Mouse (Mus musculus): ENCODE results near the gene Rpap1. TPM values are rescaled to one million over a fixed set of nuclear protein-coding genes. Genes with fewer than 3 reads are reported as not detected.
"Not testable (repeated sequence)": the region's sequence is repeated elsewhere in the genome, so short reads cannot be mapped to it uniquely, and the experiment has no call there.

Rpap1 gene
- polyA plus RNA-seq, 1 experiment: 9.7 TPM

DNA sequence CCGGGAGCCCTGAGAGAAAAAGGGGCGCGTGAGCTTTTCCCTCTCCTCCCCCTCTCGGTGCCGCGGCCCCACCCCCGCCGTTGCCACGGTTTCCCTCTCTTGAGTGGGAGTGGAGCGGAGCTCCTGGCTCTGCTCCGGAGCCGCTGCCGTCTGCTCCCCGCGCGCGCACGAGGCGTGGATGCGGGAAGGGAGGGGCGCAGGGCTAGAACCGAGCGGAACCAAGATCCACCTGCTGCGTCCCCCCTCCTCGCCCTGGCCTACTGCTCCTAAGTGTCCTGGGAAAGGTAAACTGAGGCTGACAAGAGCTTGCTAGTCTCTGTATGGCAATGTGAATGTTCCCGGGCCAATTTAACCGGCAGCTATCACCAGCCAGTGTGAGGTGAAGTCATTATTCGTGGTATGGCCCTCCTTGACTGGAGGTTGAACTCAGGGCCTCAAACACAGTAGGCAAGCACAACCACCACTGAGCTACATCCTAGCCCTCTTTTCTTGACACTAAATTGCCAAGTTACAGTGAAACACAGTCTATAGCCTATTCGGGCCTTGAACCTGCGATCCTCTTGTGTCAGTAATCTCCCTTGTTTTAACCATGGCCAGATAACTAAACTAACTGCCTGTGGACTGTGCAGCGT is 44.0 kb downstream of the Rpap1 start:
- peak overlapping the region; percentile 63 for H3K4me3 ChIP-seq (ENCODE audit: insufficient read depth, low read length)
- H3K4me1 ChIP-seq (ENCODE audit: control insufficient read depth, insufficient read depth, low read length): peaks cover 10% of the 10 kb centered on the region
- no peak overlapping the region for H3K27ac ChIP-seq (ENCODE audit: insufficient read depth, low read depth, low read length)
- TF ChIP-seq POLR2A (IDR thresholded peaks at IDR 0.05; ENCODE audit: borderline replicate concordance, low read depth, low read length) (no peak), CTCF (IDR thresholded peaks at IDR 0.05; ENCODE audit: low read depth, low read length) (no peak)

DNA sequence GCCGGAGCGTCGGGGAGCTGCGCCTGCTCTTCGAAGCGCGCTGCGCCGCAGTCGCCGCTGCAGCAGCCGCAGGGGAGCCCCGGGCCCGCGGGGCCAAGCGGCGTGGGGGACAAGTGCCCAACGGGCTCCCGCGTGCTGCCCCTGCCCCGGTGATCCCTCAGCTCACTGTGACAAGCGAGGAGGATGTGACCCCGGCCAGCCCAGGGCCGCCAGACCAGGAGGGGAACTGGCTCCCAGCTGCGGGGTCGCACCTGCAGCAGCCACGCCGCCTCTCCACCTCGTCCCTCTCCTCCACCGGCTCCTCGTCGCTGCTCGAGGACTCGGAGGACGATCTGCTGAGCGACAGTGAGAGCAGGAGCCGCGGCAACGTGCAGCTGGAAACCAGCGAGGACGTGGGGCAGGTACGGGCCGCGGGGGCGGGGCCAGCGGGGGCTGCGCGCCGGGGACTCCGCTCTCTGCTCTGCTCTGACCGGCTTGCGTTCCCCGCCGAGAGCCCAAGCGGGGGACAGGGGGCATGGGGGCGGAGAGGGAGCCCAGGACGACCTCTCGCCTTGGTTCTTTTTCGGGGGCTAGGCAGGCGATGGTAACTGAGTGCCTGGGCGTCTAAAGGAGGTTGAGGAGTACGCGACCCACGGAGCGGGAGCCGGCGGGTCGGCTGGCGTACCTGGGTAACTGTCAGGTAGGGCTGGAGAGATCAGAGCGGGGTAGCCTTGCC is 44.7 kb downstream of the Rpap1 start:
- TF ChIP-seq CTCF (IDR thresholded peaks at IDR 0.05; ENCODE audit: low read depth, low read length) (no peak), POLR2A (IDR thresholded peaks at IDR 0.05; ENCODE audit: borderline replicate concordance, low read depth, low read length) (no peak)
- H3K27ac ChIP-seq (ENCODE audit: insufficient read depth, low read depth, low read length): no peak overlapping the region
- peak overlapping the region; percentile 63 for H3K4me3 ChIP-seq (ENCODE audit: insufficient read depth, low read length)
- peaks cover 10% of the 10 kb centered on the region for H3K4me1 ChIP-seq (ENCODE audit: control insufficient read depth, insufficient read depth, low read length)

- H3K4me1 ChIP-seq (ENCODE audit: control insufficient read depth, insufficient read depth, low read length): peaks cover 10% of the 10 kb centered on the region
- H3K4me3 ChIP-seq (ENCODE audit: insufficient read depth, low read length): peak within 1 kb of the TSS; percentile 63
- H3K27ac ChIP-seq (ENCODE audit: insufficient read depth, low read depth, low read length): peak within 1 kb of the TSS; percentile 60
- no peak for TF ChIP-seq CTCF (IDR thresholded peaks at IDR 0.05; ENCODE audit: low read depth, low read length)
- no peak for TF ChIP-seq POLR2A (IDR thresholded peaks at IDR 0.05; ENCODE audit: borderline replicate concordance, low read depth, low read length)
These were observed 45.5 kb downstream of the Rpap1 start, which contains the start of gene Itpka for GRCm38 (mm10) chr2:119741581-119742411. Itpka (plus strand) TSS chr2:119742337.

DNA sequence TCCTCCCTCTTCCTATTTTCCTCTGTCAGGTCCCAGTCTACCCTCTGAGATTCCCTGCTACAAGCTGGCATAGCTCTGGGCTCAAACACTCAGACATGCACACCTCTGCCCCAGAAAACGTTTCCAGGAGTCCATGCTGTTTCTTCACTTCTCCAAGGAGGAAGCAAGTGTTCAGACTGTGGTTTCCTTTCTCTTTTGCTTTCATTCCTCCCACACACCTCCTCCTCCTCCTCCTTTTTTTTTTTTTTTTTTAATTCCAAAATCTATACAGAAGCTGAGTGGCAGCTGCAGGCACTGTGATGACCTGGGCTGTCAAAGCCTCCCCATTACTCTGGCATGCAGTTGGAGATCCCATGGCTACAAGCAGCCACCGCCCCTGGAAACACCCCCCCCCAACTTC is 46.8 kb downstream of the Rpap1 start:
- Histone ChIP-seq H3K27ac (ENCODE audit: insufficient read depth, low read depth, low read length) (no peak overlapping the region), H3K4me3 (ENCODE audit: insufficient read depth, low read length) (0 out of 2 replicates have a peak overlapping the region, but pooled peaks have one; percentile 63), H3K4me1 (ENCODE audit: control insufficient read depth, insufficient read depth, low read length) (peaks cover 10% of the 10 kb centered on the region)
- no peak for TF ChIP-seq POLR2A (IDR thresholded peaks at IDR 0.05; ENCODE audit: borderline replicate concordance, low read depth, low read length)
- no peak for TF ChIP-seq CTCF (IDR thresholded peaks at IDR 0.05; ENCODE audit: low read depth, low read length)

DNA sequence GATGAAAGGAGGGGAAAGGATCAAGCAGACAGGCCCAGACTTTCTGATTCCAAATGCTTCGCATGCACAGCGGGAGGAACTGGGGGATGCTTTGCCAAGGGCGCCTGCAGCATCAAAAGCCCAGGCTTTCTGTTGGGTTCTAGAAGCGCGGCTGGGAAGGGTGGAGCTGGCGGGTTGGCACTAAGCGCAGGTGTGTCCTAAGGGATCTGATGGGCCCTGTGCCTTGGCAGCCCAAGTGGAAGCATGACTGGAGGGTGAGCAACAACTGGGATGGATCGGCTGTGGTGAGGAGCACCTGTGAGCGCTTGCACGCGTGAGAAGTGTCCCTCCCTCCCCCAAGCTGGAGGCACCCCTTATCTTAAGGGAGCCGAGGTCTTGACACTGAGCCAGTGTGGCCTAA is 50.2 kb downstream of the Rpap1 start:
- H3K4me1 ChIP-seq (ENCODE audit: control insufficient read depth, insufficient read depth, low read length): peaks cover 10% of the 10 kb centered on the region
- no peak for TF ChIP-seq POLR2A (IDR thresholded peaks at IDR 0.05; ENCODE audit: borderline replicate concordance, low read depth, low read length)
- TF ChIP-seq CTCF (IDR thresholded peaks at IDR 0.05; ENCODE audit: low read depth, low read length): no peak

DNA sequence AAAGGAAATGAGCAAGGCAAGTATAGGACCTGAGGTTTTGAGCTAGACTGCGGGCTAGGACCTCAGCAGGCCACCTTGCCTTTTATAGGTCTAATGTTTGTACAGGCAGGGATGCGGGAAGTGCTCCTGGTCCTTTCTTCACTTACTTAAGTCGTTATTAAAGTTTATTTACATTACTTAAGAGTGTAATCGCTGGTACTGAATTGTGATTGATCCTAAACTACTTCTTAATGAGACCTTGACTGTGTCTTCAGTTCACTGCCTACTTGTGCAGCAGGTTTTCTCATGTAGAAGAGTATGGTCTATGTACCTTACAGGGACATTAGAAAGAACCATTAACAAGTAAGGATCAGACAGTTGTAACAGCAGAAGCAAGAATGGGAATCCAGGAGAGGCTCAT is 56.6 kb downstream of the Rpap1 start:
- Histone ChIP-seq H3K4me1 (ENCODE audit: control insufficient read depth, insufficient read depth, low read length) (no peaks in the 10 kb centered on the region), H3K4me3 (ENCODE audit: insufficient read depth, low read length) (no peak overlapping the region), H3K27ac (ENCODE audit: insufficient read depth, low read depth, low read length) (no peak overlapping the region)
- TF ChIP-seq POLR2A (IDR thresholded peaks at IDR 0.05; ENCODE audit: borderline replicate concordance, low read depth, low read length) (no peak), CTCF (IDR thresholded peaks at IDR 0.05; ENCODE audit: low read depth, low read length) (no peak)

More for the DNA sequence above, 50.2 kb downstream of the Rpap1 start:
- H3K27ac ChIP-seq (ENCODE audit: insufficient read depth, low read depth, low read length): no peak overlapping the region
- no peak overlapping the region for H3K4me3 ChIP-seq (ENCODE audit: insufficient read depth, low read length)

GRCm38 (mm10) chr2:119727762-119728416 is 59.4 kb downstream of the Rpap1 start:
- no peak overlapping the region for H3K27ac ChIP-seq (ENCODE audit: insufficient read depth, low read depth, low read length)
- no peak overlapping the region for H3K4me3 ChIP-seq (ENCODE audit: insufficient read depth, low read length)
- TF ChIP-seq CTCF (IDR thresholded peaks at IDR 0.05; ENCODE audit: low read depth, low read length) (no peak), POLR2A (IDR thresholded peaks at IDR 0.05; ENCODE audit: borderline replicate concordance, low read depth, low read length) (no peak)
- H3K4me1 ChIP-seq (ENCODE audit: control insufficient read depth, insufficient read depth, low read length): no peaks in the 10 kb centered on the region

DNA sequence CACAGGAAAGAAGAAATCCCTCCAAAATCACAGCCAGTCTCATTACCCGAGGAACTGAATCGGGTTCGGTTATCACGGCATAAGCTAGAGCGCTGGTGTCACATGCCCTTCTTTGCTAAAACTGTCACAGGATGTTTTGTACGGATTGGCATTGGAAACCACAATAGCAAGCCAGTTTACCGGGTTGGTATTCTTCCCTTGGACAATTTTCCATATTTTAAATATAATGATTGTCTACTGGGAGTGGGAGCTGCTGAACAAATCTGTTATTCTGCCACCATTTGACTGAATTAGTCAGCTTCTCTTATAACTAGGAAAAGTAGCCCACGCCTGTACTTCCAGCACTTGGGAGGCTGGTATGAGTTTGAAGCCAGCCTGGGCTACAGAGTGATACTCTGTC is 66.3 kb downstream of the Rpap1 start:
- TF ChIP-seq POLR2A (IDR thresholded peaks at IDR 0.05; ENCODE audit: borderline replicate concordance, low read depth, low read length): no peak
- no peak for TF ChIP-seq CTCF (IDR thresholded peaks at IDR 0.05; ENCODE audit: low read depth, low read length)
- Histone ChIP-seq H3K27ac (ENCODE audit: insufficient read depth, low read depth, low read length) (no peak overlapping the region), H3K4me1 (ENCODE audit: control insufficient read depth, insufficient read depth, low read length) (no peaks in the 10 kb centered on the region), H3K4me3 (ENCODE audit: insufficient read depth, low read length) (no peak overlapping the region)

DNA sequence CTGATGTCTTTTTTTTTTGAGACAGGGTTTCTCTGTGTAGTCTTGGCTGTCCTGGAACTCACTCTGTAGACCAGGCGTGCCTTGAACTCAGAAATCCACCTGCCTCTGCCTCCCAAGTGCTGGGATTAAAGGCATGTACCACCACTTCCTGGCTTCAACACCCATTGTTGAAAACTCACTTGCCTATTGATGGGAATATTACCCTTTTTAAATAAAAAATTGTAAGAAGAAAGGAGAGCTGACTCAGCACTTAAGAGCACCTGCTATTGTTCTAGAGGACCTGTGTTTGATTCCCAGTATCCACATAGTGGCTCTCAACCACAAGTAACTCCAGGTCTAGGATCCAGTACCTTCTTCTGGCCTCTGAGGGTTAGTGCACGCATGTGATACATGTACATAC is 71.5 kb downstream of the Rpap1 start:
- H3K27ac ChIP-seq (ENCODE audit: insufficient read depth, low read depth, low read length); H3K4me3 ChIP-seq (ENCODE audit: insufficient read depth, low read length); H3K4me1 ChIP-seq (ENCODE audit: control insufficient read depth, insufficient read depth, low read length): not testable (repeated sequence)

Other genes starting within 250 kb of the Rpap1 start
- gene Exd1, start 239.9 kb downstream of the Rpap1 start, polyA plus RNA-seq (2012; ENCODE audit: insufficient read depth, insufficient read length, missing spikeins): 0.80 and 1.0 TPM in 2 replicates
- gene Chp1, start 239.8 kb downstream of the Rpap1 start, polyA plus RNA-seq (2012; ENCODE audit: insufficient read depth, insufficient read length, missing spikeins): 84.2 and 90.0 TPM in 2 replicates
- gene Nusap1, start 169.2 kb downstream of the Rpap1 start, polyA plus RNA-seq (2012; ENCODE audit: insufficient read depth, insufficient read length, missing spikeins): 45.1 and 50.3 TPM in 2 replicates
- 9.9 and 10.1 TPM in 2 replicates for gene Oip5, start 169.1 kb downstream of the Rpap1 start, polyA plus RNA-seq (2012; ENCODE audit: insufficient read depth, insufficient read length, missing spikeins)
- gene Ndufaf1, start 124.7 kb downstream of the Rpap1 start, polyA plus RNA-seq (2012; ENCODE audit: insufficient read depth, insufficient read length, missing spikeins): 12.3 and 15.4 TPM in 2 replicates
- gene Rtf1, start 112.5 kb downstream of the Rpap1 start, polyA plus RNA-seq (2012; ENCODE audit: insufficient read depth, insufficient read length, missing spikeins): 22.2 and 30.7 TPM in 2 replicates
- gene Itpka, start 45.2 kb downstream of the Rpap1 start, polyA plus RNA-seq (2012; ENCODE audit: insufficient read depth, insufficient read length, missing spikeins): 0.31 TPM in 1 of 2 replicates, not detected in the other
- gene Ltk, start 27.1 kb downstream of the Rpap1 start, polyA plus RNA-seq (2012; ENCODE audit: insufficient read depth, insufficient read length, missing spikeins): not detected in 2 replicates
- not detected in 2 replicates for gene Tyro3, start 10.2 kb upstream of the Rpap1 start, polyA plus RNA-seq (2012; ENCODE audit: insufficient read depth, insufficient read length, missing spikeins)
- 30.3 and 30.8 TPM in 2 replicates for gene Mga, start 109.7 kb upstream of the Rpap1 start, polyA plus RNA-seq (2012; ENCODE audit: insufficient read depth, insufficient read length, missing spikeins)
- 5.4 and 7.5 TPM in 2 replicates for gene Mapkbp1, start 185.2 kb upstream of the Rpap1 start, polyA plus RNA-seq (2012; ENCODE audit: insufficient read depth, insufficient read length, missing spikeins)
- gene Jmjd7, start 239.9 kb upstream of the Rpap1 start, polyA plus RNA-seq (2012; ENCODE audit: insufficient read depth, insufficient read length, missing spikeins): 2.4 and 2.8 TPM in 2 replicates
- 0.25 TPM in 1 of 2 replicates, not detected in the other for gene Gm28042, start 240.0 kb upstream of the Rpap1 start, polyA plus RNA-seq (2012; ENCODE audit: insufficient read depth, insufficient read length, missing spikeins)
- gene Pla2g4b, start 245.9 kb upstream of the Rpap1 start, polyA plus RNA-seq (2012; ENCODE audit: insufficient read depth, insufficient read length, missing spikeins): 1.3 and 1.4 TPM in 2 replicates